In the genomic region with DNA sequence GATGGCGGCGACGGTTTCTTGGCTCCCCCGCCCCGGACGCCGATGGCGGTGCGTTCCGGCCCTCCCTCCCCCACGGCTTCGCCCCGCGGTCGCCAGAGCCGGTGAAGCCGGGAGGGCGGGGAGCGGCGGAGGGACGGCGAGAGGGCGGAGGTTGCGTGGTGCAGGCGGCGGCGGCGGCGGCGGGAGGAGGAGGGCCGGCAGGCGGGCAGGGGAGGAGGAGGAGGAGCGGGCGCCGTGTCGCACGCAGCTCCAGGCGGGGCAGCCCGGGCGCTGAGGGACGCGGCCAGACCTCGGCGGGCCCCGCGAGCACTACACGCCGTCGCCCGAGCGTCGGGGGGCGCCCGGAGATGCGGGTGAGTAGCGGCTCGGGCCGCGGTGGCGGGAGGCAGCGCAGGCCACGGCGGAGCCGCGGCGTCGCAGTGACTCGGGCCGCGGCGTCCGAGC, we compare ENCODE assay signal across 8 mouse cellular contexts. TPM values are rescaled to one million over a fixed set of nuclear protein-coding genes. Genes with fewer than 3 reads are reported as not detected.
DNase-seq lines count a peak whose midpoint lies in the region; ATAC-seq and TF ChIP-seq lines count a peak whose summit lies in the region.

No protein-coding gene starts in this region.

- H3K4me3 ChIP-seq in forebrain, embryonic 14.5 days (ENCODE audit: low read depth, low read length), result peak overlapping the region; percentile 97
- H3K4me3 ChIP-seq in layer of hippocampus, adult 2 months, result peak overlapping the region; percentile 91
- peak overlapping the region; percentile 90 for H3K4me3 ChIP-seq in lung, adult 2 months (replicated peaks; ENCODE audit: extremely low read depth, low read depth, low read length)
- H3K4me3 ChIP-seq in neural tube, embryonic 15.5 days (replicated peaks), result peak overlapping the region; percentile 98

- intact Hi-C loops in heart, postnatal 25 days (cut with DNase I), result loop anchor here (2.0 to 5.0 kb wide), 2 partner anchors 63 to 141 kb away; partner anchors contain the start of gene Ezh2

- peak overlapping the region; percentile 100 for H3K9ac ChIP-seq in forebrain, embryonic 14.5 days (ENCODE audit: low read length)
- H3K9ac ChIP-seq in neural tube, embryonic 15.5 days (replicated peaks), result peak overlapping the region; percentile 99

- peak; percentile 38 for DNase-seq in ES-CJ7 (ENCODE audit: low read depth, low spot score)
- DNase-seq in c-Kit-positive CD71-positive TER-119-positive erythroid progenitor cells, embryonic 14.5 days (ENCODE audit: low spot score), result peak; percentile 66
- peak; percentile 64 for DNase-seq in forebrain, embryonic 14.5 days (ENCODE audit: low spot score)
- peak; percentile 73 for DNase-seq in heart, postnatal 25 days (ENCODE audit: low spot score)
- DNase-seq in layer of hippocampus, adult 2 months (ENCODE audit: low spot score in 2 of 2), result peak; percentile 64 to 67
- DNase-seq in lung, adult 2 months, result peak; percentile 82
- peak; percentile 44 for DNase-seq in thymus, adult 18-20 months

- WGBS in forebrain, embryonic 14.5 days, result under 1% methylated on average over 39 of the region's 72 CpGs
- WGBS in lung, adult 2 months, result under 1% methylated on average over 55 of the region's 72 CpGs
- WGBS in neural tube, embryonic 15.5 days, result under 1% methylated on average over 44 of the region's 72 CpGs

- TF ChIP-seq POLR2A in lung, adult 2 months (IDR thresholded peaks at IDR 0.05; ENCODE audit: borderline replicate concordance, extremely low read depth, low read depth, low read length), result peak; percentile 52; the same call in 1 of the 2 replicates

- TF ChIP-seq CTCF in layer of hippocampus, adult 2 months (conservative IDR thresholded peaks at IDR 0.05), result no peak
- TF ChIP-seq CTCF in lung, adult 2 months (IDR thresholded peaks at IDR 0.05; ENCODE audit: insufficient read depth, low read length), result no peak

- ATAC-seq in forebrain, embryonic 14.5 days, result peak; percentile 90
- peak; percentile 93 for ATAC-seq in neural tube, embryonic 15.5 days (ENCODE audit: low FRiP score)

- peaks cover 22% of the 10 kb centered on the region for H3K4me1 ChIP-seq in forebrain, embryonic 14.5 days (ENCODE audit: control insufficient read depth, insufficient read depth, low read length)
- peaks cover 16% of the 10 kb centered on the region for H3K4me1 ChIP-seq in lung, adult 2 months (ENCODE audit: control insufficient read depth, insufficient read depth, low read length)
- peaks cover 32% of the 10 kb centered on the region for H3K4me1 ChIP-seq in neural tube, embryonic 15.5 days

- no peaks in the 10 kb centered on the region for H3K27me3 ChIP-seq in forebrain, embryonic 14.5 days (replicated peaks; ENCODE audit: control insufficient read depth, insufficient read depth, low read length)
- H3K27me3 ChIP-seq in neural tube, embryonic 15.5 days (replicated peaks), result no peaks in the 10 kb centered on the region

- no peaks in the 10 kb centered on the region for H3K36me3 ChIP-seq in forebrain, embryonic 14.5 days (ENCODE audit: control insufficient read depth, insufficient read depth, low read length)
- H3K36me3 ChIP-seq in neural tube, embryonic 15.5 days, result no peaks in the 10 kb centered on the region

- peak overlapping the region; percentile 97 for H3K27ac ChIP-seq in forebrain, embryonic 14.5 days (ENCODE audit: low read depth, low read length)
- peak overlapping the region; percentile 98 for H3K27ac ChIP-seq in layer of hippocampus, adult 2 months
- H3K27ac ChIP-seq in neural tube, embryonic 15.5 days (replicated peaks), result peak overlapping the region; percentile 93

- H3K9me3 ChIP-seq in forebrain, embryonic 14.5 days (replicated peaks; ENCODE audit: control insufficient read depth, low read length), result no peaks in the 10 kb centered on the region
- no peaks in the 10 kb centered on the region for H3K9me3 ChIP-seq in neural tube, embryonic 15.5 days (replicated peaks)

- peak overlapping the region; percentile 85 for H3K4me2 ChIP-seq in forebrain, embryonic 14.5 days (ENCODE audit: low read length)
- H3K4me2 ChIP-seq in neural tube, embryonic 15.5 days, result peak overlapping the region; percentile 81

RNA-seq across cellular contexts. Expression of gene Cul1, which starts 1.0 kb away (rescaled TPM):
- 161 and 163 TPM in 2 replicates for polyA plus RNA-seq in forebrain, embryonic 14.5 days (2014; fragmentation: Nextera tagmentation; extraction: Ambion mirVana)
- total RNA-seq in heart, postnatal 25 days (2021), result 10 to 100 TPM; 61.1 to 63.4 TPM
- 100 to 1,000 TPM; 106 to 117 TPM for total RNA-seq in layer of hippocampus, adult 2 months (2021)
- 16.4 and 20.6 TPM in 2 replicates for polyA plus RNA-seq in lung, adult 2 months (2012; rRNA removed)
- polyA plus RNA-seq in neural tube, embryonic 15.5 days (2015; fragmentation: Nextera tagmentation; extraction: Ambion mirVana), result 113 and 126 TPM in 2 replicates

Comparison
In these comparisons a context has a peak if more than half of its experiments do, and no peak if none do; other contexts are left out.
1. Peak in every context shown above with its lines: DNase-seq, ATAC-seq, H3K4me3 ChIP-seq and H3K27ac ChIP-seq.